ENCODE assay signal across 17 mouse cellular contexts in the genomic region with DNA sequence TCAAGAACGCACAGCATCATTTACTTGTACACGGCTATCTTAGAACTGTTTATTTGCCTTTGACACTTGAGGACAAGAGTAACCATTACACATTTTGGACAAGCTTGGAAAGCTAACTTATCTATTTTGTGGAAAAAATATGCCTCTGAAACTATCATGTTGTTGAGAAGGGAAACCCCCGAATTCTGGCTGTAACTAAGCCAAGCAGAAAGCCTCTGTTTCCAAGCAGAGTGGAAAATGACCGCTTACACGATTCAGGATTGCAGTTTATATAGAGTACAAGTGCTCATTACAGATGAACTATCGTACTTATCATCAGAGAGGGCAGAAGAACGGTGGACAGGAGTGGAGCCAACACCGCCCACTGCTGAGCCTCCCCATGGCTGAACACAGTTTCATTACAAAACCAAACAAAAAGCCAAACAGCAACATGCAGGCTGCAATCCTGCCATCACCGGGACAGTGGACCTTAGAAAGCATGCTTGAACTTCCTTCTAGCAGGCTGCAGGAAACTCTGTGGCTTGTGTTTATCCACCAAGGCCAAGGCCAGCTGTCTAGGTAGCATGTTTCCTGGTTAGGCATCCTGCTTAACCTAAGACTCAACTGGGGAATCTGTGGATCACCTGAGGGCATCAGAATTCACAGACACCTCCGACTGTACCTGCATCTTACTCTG.
A peak's percentile ranks its signal among the peaks of the same experiment; 100 is the strongest.
DNase-seq lines count a peak whose midpoint lies in the region; ATAC-seq and TF ChIP-seq lines count a peak whose summit lies in the region.
"Had no signal": no experiment of that assay in that cellular context is flagged by ENCODE, and none has a peak within 500 bp of the region (broad histone marks: within the 10 kb centered on the region; RNA-seq: fewer than 3 reads in every experiment).

No protein-coding gene starts in this region.

- no peaks in the 10 kb centered on the region for H3K9me3 ChIP-seq in heart, embryonic 13.5 days
- H3K9me3 ChIP-seq in midbrain, embryonic 12.5 days, result no peaks in the 10 kb centered on the region
- no peaks in the 10 kb centered on the region for H3K9me3 ChIP-seq in midbrain, postnatal 0 days (ENCODE audit: low read length)
- no peaks in the 10 kb centered on the region for H3K9me3 ChIP-seq in hindbrain, postnatal 0 days (ENCODE audit: low read length)
- no peaks in the 10 kb centered on the region for H3K9me3 ChIP-seq in stomach, postnatal 0 days (ENCODE audit: control insufficient read depth, low read length)
- H3K9me3 ChIP-seq: embryonic facial prominence, embryonic 12.5 days; forebrain, embryonic 15.5 days; liver, embryonic 13.5 days had no signal

- H3K4me3 ChIP-seq in heart, embryonic 13.5 days, result no peak overlapping the region
- H3K4me3 ChIP-seq in midbrain, embryonic 12.5 days, result no peak overlapping the region
- H3K4me3 ChIP-seq in midbrain, postnatal 0 days (ENCODE audit: low read depth, low read length), result no peak overlapping the region
- H3K4me3 ChIP-seq in hindbrain, postnatal 0 days (ENCODE audit: low read length), result no peak overlapping the region
- no peak overlapping the region for H3K4me3 ChIP-seq in stomach, postnatal 0 days (ENCODE audit: low read depth, low read length)
- H3K4me3 ChIP-seq: embryonic facial prominence, embryonic 12.5 days; forebrain, embryonic 15.5 days; liver, embryonic 13.5 days had no signal

- TF ChIP-seq CTCF in midbrain, postnatal 0 days (IDR thresholded peaks at IDR 0.05), result no peak
- TF ChIP-seq CTCF in hindbrain, postnatal 0 days (IDR thresholded peaks at IDR 0.05; ENCODE audit: low read depth), result no peak
- TF ChIP-seq CTCF in stomach, postnatal 0 days (IDR thresholded peaks at IDR 0.05; ENCODE audit: low read depth), result no peak

- no peak overlapping the region for H3K4me2 ChIP-seq in heart, embryonic 13.5 days
- no peak overlapping the region for H3K4me2 ChIP-seq in midbrain, embryonic 12.5 days (replicated peaks)
- H3K4me2 ChIP-seq in midbrain, postnatal 0 days (ENCODE audit: low read depth, low read length, poor library complexity, severe bottlenecking), result no peak overlapping the region
- no peak overlapping the region for H3K4me2 ChIP-seq in hindbrain, postnatal 0 days (ENCODE audit: low read depth, low read length)
- no peak overlapping the region for H3K4me2 ChIP-seq in stomach, postnatal 0 days (replicated peaks; ENCODE audit: low read depth)
- H3K4me2 ChIP-seq: embryonic facial prominence, embryonic 12.5 days; forebrain, embryonic 15.5 days; liver, embryonic 13.5 days had no signal

- ATAC-seq in heart, embryonic 13.5 days (ENCODE audit: extremely low read depth, insufficient number of reproducible peaks, low FRiP score, low TSS enrichment), result no peak
- ATAC-seq in midbrain, embryonic 12.5 days (ENCODE audit: low FRiP score, low read depth), result no peak
- no peak for ATAC-seq in midbrain, postnatal 0 days (ENCODE audit: low FRiP score)
- ATAC-seq in hindbrain, postnatal 0 days, result no peak
- ATAC-seq in stomach, postnatal 0 days (ENCODE audit: low FRiP score, low TSS enrichment), result 0 out of 2 replicates have a peak, but pooled peaks have one; percentile 25
- ATAC-seq: forebrain, embryonic 15.5 days had no signal

- intact Hi-C loops in heart, postnatal 10 days (cut with DNase I), result no loop called here

- DNase-seq in heart, postnatal 10 days, result no peak
- no peak for DNase-seq in midbrain, postnatal 0 days (ENCODE audit: low spot score)
- no peak for DNase-seq in hindbrain, postnatal 0 days (ENCODE audit: low spot score)
- DNase-seq in stomach, postnatal 0 days (ENCODE audit: low spot score), result no peak
- DNase-seq in right cerebral cortex, adult 2 months (ENCODE audit: low spot score in 2 of 2), result no peak
- DNase-seq: adrenal gland, postnatal 25 days; cerebellum, postnatal 14 days; gastrocnemius, postnatal 10 days; heart, postnatal 4 days; kidney, postnatal 10 days; layer of hippocampus, adult 9-11 months; liver, embryonic 13.5 days; thymus, postnatal 36 days had no signal

- no peaks in the 10 kb centered on the region for H3K36me3 ChIP-seq in heart, embryonic 13.5 days
- H3K36me3 ChIP-seq in midbrain, embryonic 12.5 days, result no peaks in the 10 kb centered on the region
- no peaks in the 10 kb centered on the region for H3K36me3 ChIP-seq in midbrain, postnatal 0 days (ENCODE audit: insufficient read depth, low read length)
- no peaks in the 10 kb centered on the region for H3K36me3 ChIP-seq in hindbrain, postnatal 0 days (ENCODE audit: insufficient read depth, low read length)
- H3K36me3 ChIP-seq in stomach, postnatal 0 days (ENCODE audit: control insufficient read depth, insufficient read depth, low read length), result no peaks in the 10 kb centered on the region
- H3K36me3 ChIP-seq: embryonic facial prominence, embryonic 12.5 days; forebrain, embryonic 15.5 days; liver, embryonic 13.5 days had no signal

- H3K9ac ChIP-seq in heart, embryonic 13.5 days, result no peak overlapping the region
- H3K9ac ChIP-seq in midbrain, embryonic 12.5 days (replicated peaks), result no peak overlapping the region
- no peak overlapping the region for H3K9ac ChIP-seq in midbrain, postnatal 0 days (replicated peaks; ENCODE audit: low read length, poor library complexity, severe bottlenecking)
- H3K9ac ChIP-seq in hindbrain, postnatal 0 days (replicated peaks; ENCODE audit: low read length), result no peak overlapping the region
- H3K9ac ChIP-seq in stomach, postnatal 0 days (ENCODE audit: low read length), result no peak overlapping the region
- H3K9ac ChIP-seq: embryonic facial prominence, embryonic 12.5 days; forebrain, embryonic 15.5 days; liver, embryonic 13.5 days had no signal

- H3K27me3 ChIP-seq in heart, embryonic 13.5 days (replicated peaks), result no peaks in the 10 kb centered on the region
- no peaks in the 10 kb centered on the region for H3K27me3 ChIP-seq in midbrain, embryonic 12.5 days
- H3K27me3 ChIP-seq in midbrain, postnatal 0 days (ENCODE audit: insufficient read depth, low read length), result no peaks in the 10 kb centered on the region
- H3K27me3 ChIP-seq in hindbrain, postnatal 0 days (ENCODE audit: insufficient read depth, low read length), result no peaks in the 10 kb centered on the region
- H3K27me3 ChIP-seq in stomach, postnatal 0 days (ENCODE audit: control insufficient read depth, insufficient read depth, low read length), result no peaks in the 10 kb centered on the region
- H3K27me3 ChIP-seq: embryonic facial prominence, embryonic 12.5 days; forebrain, embryonic 15.5 days; liver, embryonic 13.5 days had no signal

- peaks cover 37% of the 10 kb centered on the region for H3K4me1 ChIP-seq in heart, embryonic 13.5 days
- peaks cover 59% of the 10 kb centered on the region for H3K4me1 ChIP-seq in midbrain, embryonic 12.5 days
- H3K4me1 ChIP-seq in midbrain, postnatal 0 days (ENCODE audit: insufficient read depth, low read length), result no peaks in the 10 kb centered on the region
- H3K4me1 ChIP-seq in hindbrain, postnatal 0 days (ENCODE audit: insufficient read depth, low read length), result peaks cover 13% of the 10 kb centered on the region; the same call in 1 of the 2 replicates
- peaks cover 9% of the 10 kb centered on the region; the same call in 1 of the 2 replicates for H3K4me1 ChIP-seq in stomach, postnatal 0 days (replicated peaks; ENCODE audit: control insufficient read depth, insufficient read depth)

- H3K27ac ChIP-seq in heart, embryonic 13.5 days (replicated peaks), result 0 out of 2 replicates have a peak overlapping the region, but pooled peaks have one; percentile 20
- H3K27ac ChIP-seq in midbrain, embryonic 12.5 days (replicated peaks), result 0 out of 2 replicates have a peak overlapping the region, but pooled peaks have one; percentile 11
- no peak overlapping the region for H3K27ac ChIP-seq in midbrain, postnatal 0 days (ENCODE audit: low read depth, low read length)
- peak overlapping the region; percentile 16; the same call in 1 of the 2 replicates for H3K27ac ChIP-seq in hindbrain, postnatal 0 days
- H3K27ac ChIP-seq in stomach, postnatal 0 days (replicated peaks), result peak overlapping the region; percentile 20; the same call in 1 of the 2 replicates
- H3K27ac ChIP-seq: embryonic facial prominence, embryonic 12.5 days; forebrain, embryonic 15.5 days; liver, embryonic 13.5 days had no signal

- TF ChIP-seq EP300 in stomach, postnatal 0 days (optimal IDR thresholded peaks at IDR 0.05), result no peak

- 70% methylated on average over 10 of the region's 10 CpGs for WGBS in heart, embryonic 13.5 days
- 70% methylated on average over 10 of the region's 10 CpGs for WGBS in midbrain, embryonic 12.5 days
- 65% methylated on average over 10 of the region's 10 CpGs for WGBS in midbrain, postnatal 0 days
- 54% methylated on average over 10 of the region's 10 CpGs for WGBS in hindbrain, postnatal 0 days
- WGBS in stomach, postnatal 0 days, result 40% methylated on average over 10 of the region's 10 CpGs
